Mouse (Mus musculus): Measurements from ENCODE around the gene H2-Ab1.

- TF ChIP-seq CTCF (IDR thresholded peaks at IDR 0.05; ENCODE audit: low read depth), result no peak
- TF ChIP-seq EP300 (IDR thresholded peaks at IDR 0.05; ENCODE audit: low read depth), result no peak
Observed at GRCm38 (mm10) chr17:34244656-34245055, 12.8 kb upstream of the H2-Ab1 start.
